Mouse (Mus musculus) c-Kit-positive CD71-negative TER-119-negative erythroid progenitor cells, embryonic 14.5 days (primary cell): ENCODE data around the gene Asf1b.
"Not testable (repeated sequence)": the region's sequence is repeated elsewhere in the genome, so short reads cannot be mapped to it uniquely, and the experiment has no call there.

Experiments
- DNase-seq: peaks from one replicate; pipeline ENCODE4 v3.0.0-alpha.2; 2013; ENCODE audit warnings: low read depth

The Asf1b gene

GRCm38 (mm10) chr8:83996567-83997505 lies 41.5 kb downstream of the Asf1b start:
- peak; percentile 69 for DNase-seq

GRCm38 (mm10) chr8:83997511-83998141 lies 42.3 kb downstream of the Asf1b start, which contains the start of gene Samd1:
Gene Samd1, plus strand, starts transcription at chr8:83997672.
- DNase-seq: no peak

- DNase-seq: no peak
These were observed 43.1 kb downstream of the Asf1b start for GRCm38 (mm10) chr8:83998231-83999056.

GRCm38 (mm10) chr8:83999057-83999705 lies 43.9 kb downstream of the Asf1b start:
- no peak for DNase-seq

GRCm38 (mm10) chr8:83999825-84000224 lies 44.5 kb downstream of the Asf1b start:
- DNase-seq: no peak

- no peak for DNase-seq
These were observed 46.1 kb downstream of the Asf1b start, which contains the start of gene 1700067K01Rik for GRCm38 (mm10) chr8:84001281-84002000. Gene 1700067K01Rik, plus strand, starts transcription at chr8:84001502.

- DNase-seq: no peak
These were observed 47.8 kb downstream of the Asf1b start for GRCm38 (mm10) chr8:84002957-84003611.

- no peak for DNase-seq
These were observed 48.4 kb downstream of the Asf1b start for GRCm38 (mm10) chr8:84003612-84004246.

GRCm38 (mm10) chr8:84004533-84005201 lies 49.4 kb downstream of the Asf1b start:
- DNase-seq: peak; percentile 94

GRCm38 (mm10) chr8:84005502-84005901 lies 50.2 kb downstream of the Asf1b start:
- not testable (repeated sequence) for DNase-seq

GRCm38 (mm10) chr8:84008362-84008761 lies 53.1 kb downstream of the Asf1b start:
- no peak for DNase-seq

GRCm38 (mm10) chr8:84009876-84010275 lies 54.6 kb downstream of the Asf1b start:
- DNase-seq: no peak

GRCm38 (mm10) chr8:84010625-84011611 lies 55.6 kb downstream of the Asf1b start:
- no peak for DNase-seq

GRCm38 (mm10) chr8:84011705-84012498 lies 56.6 kb downstream of the Asf1b start, which contains the start of gene 2210011C24Rik:
Gene 2210011C24Rik, minus strand, starts transcription at chr8:84012171.
- no peak for DNase-seq

- no peak for DNase-seq
These were observed 57.3 kb downstream of the Asf1b start for GRCm38 (mm10) chr8:84012499-84013165.

- DNase-seq: no peak
These were observed 60.5 kb downstream of the Asf1b start for GRCm38 (mm10) chr8:84015833-84016232.

- no peak for DNase-seq
These were observed 64.4 kb downstream of the Asf1b start for GRCm38 (mm10) chr8:84019738-84020137.
